Mouse (Mus musculus): ENCODE results near the gene Twf1. TPM values are rescaled to one million over a fixed set of nuclear protein-coding genes. Genes with fewer than 3 reads are reported as not detected.

Gene Twf1
- polyA plus RNA-seq, 1 experiment from 2014 or later: 94.9 TPM

DNA sequence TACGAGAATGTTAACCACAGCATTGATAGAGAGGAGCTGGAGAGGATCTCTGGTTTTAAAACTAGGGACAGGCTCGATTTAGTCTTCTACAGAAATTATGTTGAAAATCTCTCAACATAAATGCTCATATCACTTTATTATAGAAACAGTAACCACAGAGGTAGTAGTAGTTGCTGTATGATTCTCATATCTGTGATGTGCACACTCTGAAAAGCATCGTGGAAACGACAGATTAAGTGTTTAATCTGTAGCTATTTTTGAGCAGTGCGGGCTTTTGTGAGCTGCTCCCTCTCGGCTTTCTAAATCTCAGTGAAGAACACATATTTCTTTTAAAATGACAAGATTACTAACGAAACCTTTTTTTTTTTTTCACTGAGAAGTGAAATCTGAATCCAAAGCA is 54.2 kb downstream of the Twf1 start:
- 77% methylated on average over 7 of the region's 7 CpGs for WGBS
- H3K4me2 ChIP-seq (ENCODE audit: low read depth, low read length): no peak overlapping the region

GRCm38 (mm10) chr15:94532956-94533355 is 56.7 kb downstream of the Twf1 start:
- H3K9me3 ChIP-seq (replicated peaks; ENCODE audit: control insufficient read depth, low read length): no peaks in the 10 kb centered on the region
- H3K27ac ChIP-seq (ENCODE audit: low read length): no peak overlapping the region
- ATAC-seq (ENCODE audit: insufficient read depth, low FRiP score): no peak
- H3K36me3 ChIP-seq (ENCODE audit: control insufficient read depth, insufficient read depth, low read length): peaks cover 4% of the 10 kb centered on the region; the same call in 1 of the 2 replicates
- WGBS: 74% methylated on average over 6 of the region's 6 CpGs
- no peak overlapping the region for H3K9ac ChIP-seq (ENCODE audit: low read length)
- H3K4me1 ChIP-seq (ENCODE audit: control insufficient read depth, insufficient read depth, low read length): peaks cover 5% of the 10 kb centered on the region; the same call in 1 of the 2 replicates
- H3K27me3 ChIP-seq (ENCODE audit: control insufficient read depth, insufficient read depth, low read length): no peaks in the 10 kb centered on the region
- H3K4me2 ChIP-seq (ENCODE audit: low read depth, low read length): no peak overlapping the region
- H3K4me3 ChIP-seq (replicated peaks; ENCODE audit: low read length): no peak overlapping the region

More for the DNA sequence above, 54.2 kb downstream of the Twf1 start:
- no peak overlapping the region for H3K4me3 ChIP-seq (replicated peaks; ENCODE audit: low read length)
- H3K36me3 ChIP-seq (ENCODE audit: control insufficient read depth, insufficient read depth, low read length): peaks cover 4% of the 10 kb centered on the region; the same call in 1 of the 2 replicates
- H3K9me3 ChIP-seq (replicated peaks; ENCODE audit: control insufficient read depth, low read length): no peaks in the 10 kb centered on the region
- no peak overlapping the region for H3K27ac ChIP-seq (ENCODE audit: low read length)
- ATAC-seq (ENCODE audit: insufficient read depth, low FRiP score): no peak
- H3K9ac ChIP-seq (ENCODE audit: low read length): no peak overlapping the region
- peaks cover 5% of the 10 kb centered on the region; the same call in 1 of the 2 replicates for H3K4me1 ChIP-seq (ENCODE audit: control insufficient read depth, insufficient read depth, low read length)
- no peaks in the 10 kb centered on the region for H3K27me3 ChIP-seq (ENCODE audit: control insufficient read depth, insufficient read depth, low read length)

GRCm38 (mm10) chr15:94532306-94532705 is 57.4 kb downstream of the Twf1 start:
- H3K27me3 ChIP-seq (ENCODE audit: control insufficient read depth, insufficient read depth, low read length): no peaks in the 10 kb centered on the region
- peak; percentile 33; the same call in 1 of the 2 replicates for ATAC-seq (ENCODE audit: insufficient read depth, low FRiP score)
- no peak overlapping the region for H3K4me2 ChIP-seq (ENCODE audit: low read depth, low read length)
- no peak overlapping the region for H3K4me3 ChIP-seq (replicated peaks; ENCODE audit: low read length)
- no peak overlapping the region for H3K27ac ChIP-seq (ENCODE audit: low read length)
- no peak overlapping the region for H3K9ac ChIP-seq (ENCODE audit: low read length)
- 0 out of 2 replicates have a peak, but pooled peaks cover 4% of the 10 kb centered on the region for H3K36me3 ChIP-seq (ENCODE audit: control insufficient read depth, insufficient read depth, low read length)
- H3K9me3 ChIP-seq (replicated peaks; ENCODE audit: control insufficient read depth, low read length): no peaks in the 10 kb centered on the region
- WGBS: 57% methylated on average over 5 of the region's 5 CpGs
- peaks cover 5% of the 10 kb centered on the region; the same call in 1 of the 2 replicates for H3K4me1 ChIP-seq (ENCODE audit: control insufficient read depth, insufficient read depth, low read length)

DNA sequence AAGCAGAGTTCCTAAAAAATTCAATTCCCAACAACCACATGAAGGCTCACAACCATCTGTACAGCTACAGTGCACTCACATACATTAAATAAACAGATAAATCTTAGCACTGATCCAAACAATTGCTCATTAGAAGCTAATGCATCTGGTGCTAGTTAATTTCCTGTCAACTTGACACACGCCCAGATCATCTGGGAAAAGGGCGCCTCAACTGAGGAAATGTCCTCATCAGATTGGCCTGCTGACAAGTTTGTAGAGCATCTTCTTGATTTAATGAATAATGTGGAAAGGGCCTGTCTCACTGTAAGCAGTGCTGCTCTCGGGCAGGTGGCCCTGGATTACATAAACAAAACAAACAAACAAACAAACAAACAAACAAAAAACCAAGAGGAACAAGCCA is 59.2 kb downstream of the Twf1 start:
- no peak for ATAC-seq (ENCODE audit: insufficient read depth, low FRiP score)
- H3K4me3 ChIP-seq (replicated peaks; ENCODE audit: low read length): no peak overlapping the region
- no peak overlapping the region for H3K9ac ChIP-seq (ENCODE audit: low read length)
- H3K36me3 ChIP-seq (ENCODE audit: control insufficient read depth, insufficient read depth, low read length): 0 out of 2 replicates have a peak, but pooled peaks cover 3% of the 10 kb centered on the region
- H3K4me2 ChIP-seq (ENCODE audit: low read depth, low read length): no peak overlapping the region
- no peaks in the 10 kb centered on the region for H3K9me3 ChIP-seq (replicated peaks; ENCODE audit: control insufficient read depth, low read length)
- H3K27ac ChIP-seq (ENCODE audit: low read length): no peak overlapping the region
- H3K27me3 ChIP-seq (ENCODE audit: control insufficient read depth, insufficient read depth, low read length): no peaks in the 10 kb centered on the region
- WGBS: 68% methylated on average over 3 of the region's 3 CpGs
- peaks cover 5% of the 10 kb centered on the region; the same call in 1 of the 2 replicates for H3K4me1 ChIP-seq (ENCODE audit: control insufficient read depth, insufficient read depth, low read length)

Other genes starting within 250 kb of the Twf1 start
- 0.95 and 2.1 TPM in 2 replicates for gene Adamts20, start 124.5 kb downstream of the Twf1 start, polyA plus RNA-seq (2015; fragmentation: Nextera tagmentation; extraction: Ambion mirVana)
- gene Pus7l, start 46.3 kb downstream of the Twf1 start, polyA plus RNA-seq (2015; fragmentation: Nextera tagmentation; extraction: Ambion mirVana): 7.7 and 8.9 TPM in 2 replicates
- gene Irak4, start 46.2 kb downstream of the Twf1 start, polyA plus RNA-seq (2015; fragmentation: Nextera tagmentation; extraction: Ambion mirVana): 15.2 and 16.0 TPM in 2 replicates
- 3.8 and 4.6 TPM in 2 replicates for gene Tmem117, start 39.3 kb upstream of the Twf1 start, polyA plus RNA-seq (2015; fragmentation: Nextera tagmentation; extraction: Ambion mirVana)